Mouse (Mus musculus) heart, adult 2 months (tissue): ENCODE results near the gene Vsx2.

ENCODE experiments used
- CTCF ChIP-seq: fragments of 200-600 bp; IDR thresholded peaks from 2 replicates; pipeline ENCODE4 v1.8.1; 2022; ENCODE audit warnings: antibody characterized with exemption, mild to moderate bottlenecking, moderate library complexity
- POLR2A ChIP-seq: fragments of 200-500 bp; IDR thresholded peaks from 2 replicates; pipeline ENCODE4 v1.6.1; 2011; ENCODE audit warnings: mild to moderate bottlenecking, low read depth, low read length, control low read depth; ENCODE audit not compliant: insufficient read depth

DNA sequence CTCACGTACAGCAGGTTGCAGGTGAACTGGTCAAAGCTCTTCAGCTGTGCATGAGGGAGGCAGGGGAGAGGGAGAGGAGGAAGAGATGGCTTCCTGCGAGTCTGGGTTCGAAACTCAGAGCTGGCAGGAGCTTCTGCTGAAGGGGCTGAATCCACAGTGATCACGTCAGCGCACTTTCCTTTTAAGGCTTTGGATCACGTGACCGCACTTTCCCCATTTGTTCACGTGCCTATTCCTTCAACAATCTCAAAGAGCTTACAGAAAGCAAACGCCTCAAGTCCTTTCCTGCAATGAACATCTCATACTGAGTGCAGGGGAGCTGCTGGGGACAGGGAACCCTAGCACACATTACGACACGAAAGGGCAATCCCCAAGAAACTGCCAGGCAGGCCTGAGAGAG, 44.4 kb downstream of the Vsx2 start:
- TF ChIP-seq CTCF, result no peak
- TF ChIP-seq POLR2A, result no peak
